Mouse (Mus musculus) urinary bladder, postnatal 36 days (tissue): Measurements from ENCODE around the gene Tyw3.
"Not testable (repeated sequence)": the region's sequence is repeated elsewhere in the genome, so short reads cannot be mapped to it uniquely, and the experiment has no call there.

Experiments used
- DNase-seq, 2 experiments: peaks; one replicate each; pipeline ENCODE4 v3.0.0; 2022; ENCODE audit warnings: low spot score in 2 of 2, mixed read lengths in 1 of 2

Gene Tyw3

DNA sequence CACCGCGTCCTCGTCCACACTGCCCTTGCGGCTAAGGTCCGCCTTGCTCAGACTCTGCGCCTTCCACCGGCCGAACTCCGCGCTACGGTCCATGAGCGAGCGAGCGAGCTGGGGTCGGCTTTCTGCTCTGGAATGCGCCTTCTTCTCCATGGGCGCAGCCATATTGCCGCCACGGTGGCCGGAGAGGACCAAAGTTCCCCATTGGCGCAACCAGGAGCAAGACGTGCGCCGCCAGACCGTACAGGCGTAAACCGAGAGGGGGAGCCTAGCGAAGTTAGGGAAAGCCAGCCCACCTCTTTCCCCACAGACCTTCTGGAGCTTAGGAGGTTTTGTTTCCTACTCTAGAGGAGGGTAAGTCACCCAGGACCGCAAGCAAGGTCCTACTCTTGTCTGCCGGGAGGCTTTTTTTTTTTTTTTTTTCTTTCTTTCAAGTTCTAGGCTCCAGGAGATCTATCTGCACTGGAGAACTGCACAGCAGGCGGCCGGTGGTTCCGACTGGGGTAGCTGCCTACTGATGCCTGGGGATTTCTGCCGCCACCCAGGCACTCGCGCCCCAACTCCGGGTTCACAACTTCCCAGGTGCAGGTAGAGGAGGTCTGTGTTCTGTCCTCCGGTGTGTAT is at the start of gene Tyw3:
Tyw3 (minus strand) TSS at position 171 of the 621 bp plus-strand sequence.
- DNase-seq, result peak; percentile 97 to 99

DNA sequence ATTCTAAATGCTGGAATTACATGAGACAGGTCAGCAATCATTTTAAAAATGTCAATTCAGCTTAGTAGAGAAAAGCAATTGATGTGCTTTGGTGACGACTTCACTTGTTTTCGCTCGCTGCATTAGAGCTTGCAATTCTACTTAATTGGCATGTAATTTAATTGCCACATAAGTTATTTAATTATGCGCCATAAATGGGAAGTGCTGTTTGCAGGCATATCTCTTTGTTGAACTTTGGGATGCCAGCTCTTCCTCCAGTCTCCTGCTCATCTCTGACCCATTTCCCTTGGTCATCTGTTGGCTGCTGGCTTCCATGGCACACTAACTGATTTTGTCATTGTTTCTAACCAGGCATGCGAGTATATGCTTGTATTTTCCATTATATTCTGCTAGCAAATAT is 36.2 kb upstream of the Tyw3 start:
- no peak for DNase-seq

GRCm38 (mm10) chr3:154631281-154631680 is 34.4 kb upstream of the Tyw3 start:
- not testable (repeated sequence) for DNase-seq

DNA sequence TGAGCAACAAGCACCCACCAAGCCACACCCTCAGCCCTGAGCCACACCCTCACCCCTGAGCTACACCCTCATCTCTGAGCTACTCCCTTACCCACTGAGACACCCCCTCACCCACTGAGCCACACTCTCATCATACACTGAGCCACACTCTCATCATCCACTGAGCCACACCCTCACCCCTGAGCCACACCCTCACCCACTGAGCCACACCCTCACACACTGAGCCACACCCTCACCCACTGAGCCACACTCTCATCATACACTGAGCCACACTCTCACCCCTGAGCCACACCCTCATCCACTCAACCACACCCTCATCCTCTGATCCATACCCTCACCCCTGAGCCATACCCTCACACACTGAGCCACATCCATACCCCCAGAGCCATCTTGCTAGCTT is 31.4 kb upstream of the Tyw3 start:
- no peak for DNase-seq

GRCm38 (mm10) chr3:154616106-154616505 is 19.2 kb upstream of the Tyw3 start:
- no peak for DNase-seq

- DNase-seq, result no peak
Observed at GRCm38 (mm10) chr3:154615304-154615703, 18.4 kb upstream of the Tyw3 start.

DNA sequence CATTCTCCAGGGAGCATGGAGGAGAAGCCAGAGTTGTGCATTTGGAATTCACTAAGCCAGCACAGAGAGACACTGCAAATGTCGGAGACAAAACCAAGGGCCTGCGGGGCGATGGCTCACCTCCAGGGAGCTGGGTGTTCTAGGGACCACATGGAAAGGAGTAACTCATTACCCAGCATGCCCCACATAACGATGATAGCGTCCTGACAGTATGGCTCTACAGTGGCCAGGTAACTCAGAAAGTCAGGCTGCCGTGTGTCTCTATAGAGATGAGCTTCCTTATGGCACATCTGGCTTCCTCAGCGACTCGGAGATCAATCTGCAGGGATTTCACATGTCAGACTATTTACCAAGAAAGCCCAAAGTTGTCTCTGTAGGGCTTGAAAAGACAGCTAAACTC is 17.9 kb upstream of the Tyw3 start:
- DNase-seq, result no peak

DNA sequence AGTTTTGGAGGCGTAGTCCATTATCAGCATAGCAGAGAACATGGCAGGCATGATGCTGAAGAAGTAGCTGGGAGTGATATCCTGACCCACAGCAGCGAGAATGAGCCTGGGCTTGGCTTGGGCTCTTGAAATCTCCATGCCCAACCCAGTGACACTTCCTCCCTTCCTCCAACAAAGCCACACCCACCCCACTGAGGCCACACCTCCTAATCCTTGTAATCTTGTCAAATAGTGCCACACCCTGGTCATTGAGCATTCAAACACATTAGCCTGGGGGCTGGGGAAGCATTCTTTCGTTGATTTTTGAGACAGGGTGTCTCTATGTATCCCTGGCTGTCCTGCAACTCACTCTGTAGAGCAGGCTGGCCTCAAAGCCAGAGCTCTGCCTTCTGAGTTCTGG is 15.0 kb upstream of the Tyw3 start:
- no peak for DNase-seq

- DNase-seq, result no peak
Observed at GRCm38 (mm10) chr3:154607896-154608295, 11.0 kb upstream of the Tyw3 start.

GRCm38 (mm10) chr3:154604871-154605270 is 8.0 kb upstream of the Tyw3 start:
- DNase-seq, result no peak

DNA sequence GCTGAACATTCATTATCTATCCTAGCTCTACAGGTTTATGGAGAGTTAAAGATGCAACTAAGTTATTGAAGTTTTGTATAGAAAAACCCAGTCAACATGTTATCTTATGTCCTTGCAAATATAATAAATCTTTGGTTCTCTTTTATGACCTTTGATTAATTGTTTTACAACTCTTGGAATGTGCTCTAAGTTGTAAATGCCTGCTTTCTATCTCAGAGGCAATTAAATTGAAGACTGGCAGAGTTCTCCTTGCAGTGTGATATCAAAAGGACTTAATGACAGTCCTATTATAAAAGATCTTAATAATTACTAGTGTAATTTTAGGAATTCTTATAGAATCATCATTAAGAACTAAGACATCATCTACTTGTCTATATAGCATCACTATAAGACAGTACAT is 5.2 kb upstream of the Tyw3 start:
- DNase-seq, result no peak

DNA sequence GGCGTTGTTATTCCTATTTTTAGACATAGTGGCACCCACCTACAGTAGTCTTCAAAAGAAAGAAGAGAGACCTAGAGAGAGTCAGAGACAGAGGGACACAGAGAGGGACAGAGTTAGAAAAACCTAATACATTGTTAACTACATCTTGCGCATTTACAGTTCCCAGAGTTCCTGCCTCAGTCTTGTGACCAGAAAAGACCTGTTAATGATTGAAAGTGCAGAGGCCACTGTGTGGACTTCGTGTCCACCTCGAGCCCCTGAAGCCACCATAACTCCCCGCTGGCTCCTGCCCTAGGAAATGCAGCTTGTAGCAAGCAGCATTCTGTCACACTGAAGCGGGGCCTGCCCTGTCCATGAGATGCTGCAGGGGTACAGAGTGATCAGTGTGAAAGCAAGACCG is 657 bp upstream of the Tyw3 start:
- DNase-seq, result no peak

GRCm38 (mm10) chr3:154596488-154596933 is 393 bp downstream of the Tyw3 start, which contains the start of gene Cryz:
TSS of gene Cryz (plus strand) at chr3:154596711.
- peak; percentile 87 for DNase-seq

GRCm38 (mm10) chr3:154594156-154594555 is 2.7 kb downstream of the Tyw3 start:
- no peak for DNase-seq

- no peak for DNase-seq
Observed at GRCm38 (mm10) chr3:154593596-154593995, 3.3 kb downstream of the Tyw3 start.

DNA sequence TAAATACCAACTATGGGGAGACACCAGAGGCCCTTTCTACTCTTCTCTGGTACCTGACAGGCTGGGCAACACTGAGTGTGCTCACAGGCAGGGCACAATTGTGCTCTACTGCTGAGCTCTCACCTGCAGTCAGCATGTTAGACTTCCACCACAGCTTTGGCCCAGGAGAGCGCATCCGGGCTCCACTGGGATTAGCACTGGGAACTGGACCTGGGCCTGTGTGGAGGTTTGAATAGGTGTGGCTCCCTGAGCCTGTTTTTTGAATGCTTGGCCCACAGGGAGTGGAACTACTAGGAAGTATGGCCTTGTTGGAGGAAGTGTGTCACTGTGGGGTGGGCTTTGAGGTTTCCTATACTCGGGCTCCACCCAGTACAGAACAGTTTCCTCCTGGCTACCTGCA is 5.3 kb downstream of the Tyw3 start:
- no peak for DNase-seq

DNA sequence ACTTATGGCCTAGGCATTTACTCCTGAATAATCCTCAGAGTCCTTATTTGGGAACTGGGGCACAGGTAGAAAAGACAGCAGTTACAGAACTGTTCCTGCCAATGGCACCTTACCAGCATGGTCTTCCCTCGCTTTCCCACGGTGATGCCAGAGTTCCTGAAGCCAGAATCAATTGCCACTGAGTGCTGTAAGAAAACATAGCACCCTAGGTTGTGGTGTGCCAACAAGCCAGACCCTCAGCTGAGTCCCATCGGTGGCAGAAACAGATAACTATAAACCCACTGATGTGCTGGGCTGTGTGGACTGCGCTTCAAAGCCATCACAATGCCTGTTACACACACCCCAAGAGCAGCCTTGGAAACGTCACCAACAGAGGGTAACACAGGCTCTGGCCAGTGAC is 5.9 kb downstream of the Tyw3 start:
- DNase-seq, result no peak

DNA sequence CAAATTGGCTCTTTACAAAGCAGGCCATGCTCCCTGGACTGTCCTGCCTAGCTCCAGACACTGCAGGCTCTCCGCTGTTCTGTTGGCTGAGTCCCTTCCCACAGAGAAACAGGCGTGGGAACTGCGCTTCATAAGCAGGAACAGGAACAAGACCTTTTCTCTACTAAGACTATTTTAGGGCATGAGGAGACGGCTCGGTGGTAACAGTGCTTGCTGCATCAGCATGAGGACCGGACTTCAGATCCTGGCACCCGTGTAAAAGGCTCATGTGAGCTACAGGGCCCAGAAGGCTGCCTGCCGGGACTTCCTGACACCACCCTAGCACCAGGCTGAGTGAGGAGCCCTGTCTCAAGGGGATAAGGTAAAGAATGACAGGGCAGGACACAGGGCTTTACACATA is 12.6 kb downstream of the Tyw3 start:
- DNase-seq, result no peak

DNA sequence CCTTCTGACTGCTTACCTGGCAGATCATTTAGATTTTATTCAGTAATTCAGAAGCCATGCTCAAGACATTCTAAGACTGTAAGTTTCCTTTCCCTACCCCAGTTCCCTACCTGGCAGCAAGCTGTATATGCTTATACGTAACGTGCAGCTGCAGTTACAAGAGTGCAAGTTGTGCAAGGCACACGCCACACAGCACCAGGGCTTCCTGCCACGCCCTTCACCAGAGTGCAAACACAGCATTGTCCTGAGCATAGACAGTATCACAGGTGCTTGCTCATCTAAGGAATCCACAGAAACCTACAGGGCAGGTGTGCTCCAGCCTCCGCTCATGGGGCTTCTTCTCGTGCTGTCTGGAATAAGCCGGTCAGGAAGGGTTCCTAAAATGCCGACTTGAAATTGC is 19.0 kb downstream of the Tyw3 start:
- DNase-seq, result no peak

DNA sequence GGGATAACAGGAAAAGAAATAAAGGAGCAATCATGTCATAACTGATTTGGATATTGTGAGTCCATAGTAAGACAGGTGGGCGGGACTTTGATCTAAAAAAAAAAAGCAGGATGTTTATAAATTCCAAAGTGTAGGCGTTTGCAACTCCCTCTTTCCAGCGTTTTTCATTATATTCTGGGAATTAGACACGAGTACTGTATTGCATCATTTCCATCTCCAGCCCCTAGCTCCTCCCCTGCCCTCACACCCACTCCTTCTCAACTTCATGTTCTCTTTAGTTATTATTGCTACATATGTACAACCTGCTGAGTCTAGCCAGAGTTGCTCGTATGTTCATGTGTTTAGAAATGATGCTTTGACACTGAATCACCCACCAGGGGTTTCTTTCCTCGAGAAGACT is 23.2 kb downstream of the Tyw3 start:
- DNase-seq, result no peak

- peak; percentile 26 to 60 for DNase-seq
Observed at GRCm38 (mm10) chr3:154572341-154572972, 24.4 kb downstream of the Tyw3 start.

- DNase-seq, result no peak
Observed at GRCm38 (mm10) chr3:154570786-154571185, 26.1 kb downstream of the Tyw3 start.

- no peak for DNase-seq
Observed at GRCm38 (mm10) chr3:154570029-154570575, 26.8 kb downstream of the Tyw3 start.
